12 mouse cellular contexts compared by ENCODE assay signal in genomic region chr12:110086921-110087320, GRCm38 (mm10).
"Had no signal": no experiment of that assay in that cellular context is flagged by ENCODE, and none has a peak within 500 bp of the region (broad histone marks: within the 10 kb centered on the region; RNA-seq: fewer than 3 reads in every experiment).

No protein-coding gene starts in this region.

- H3K36me3 ChIP-seq: kidney, embryonic 15.5 days; limb, embryonic 10.5 days; liver, embryonic 15.5 days; midbrain, embryonic 13.5 days; neural tube, embryonic 15.5 days had no signal

- H3K9me3 ChIP-seq: kidney, embryonic 15.5 days; limb, embryonic 10.5 days; liver, embryonic 15.5 days; midbrain, embryonic 13.5 days; neural tube, embryonic 15.5 days had no signal

- DNase-seq: kidney, adult 2 months; lung, adult 2 months; lung, postnatal 36 days; right cerebral cortex, adult 18-20 months; thymus, postnatal 4 days had no signal

- H3K9ac ChIP-seq: kidney, embryonic 15.5 days; liver, embryonic 15.5 days; midbrain, embryonic 13.5 days; neural tube, embryonic 15.5 days had no signal

- H3K27me3 ChIP-seq: kidney, embryonic 15.5 days; liver, embryonic 15.5 days; midbrain, embryonic 13.5 days; neural tube, embryonic 15.5 days had no signal

- H3K4me2 ChIP-seq: kidney, embryonic 15.5 days; liver, embryonic 11.5 days; liver, embryonic 15.5 days; midbrain, embryonic 13.5 days; neural tube, embryonic 15.5 days had no signal

- H3K4me1 ChIP-seq: liver, embryonic 15.5 days; midbrain, embryonic 13.5 days; neural tube, embryonic 15.5 days had no signal

- H3K27ac ChIP-seq: kidney, embryonic 15.5 days; limb, embryonic 10.5 days; liver, embryonic 15.5 days; midbrain, embryonic 13.5 days; neural tube, embryonic 15.5 days; stomach, postnatal 0 days had no signal

- ATAC-seq: midbrain, embryonic 13.5 days had no signal

- H3K4me3 ChIP-seq: kidney, embryonic 15.5 days; limb, embryonic 10.5 days; liver, embryonic 15.5 days; midbrain, embryonic 13.5 days; neural tube, embryonic 15.5 days had no signal
